Mouse (Mus musculus) liver, adult 2 months (tissue): ENCODE measurements at regions not wholly inside any gene's neighbourhood (a gene's known extent, or its start where the extent isn't known, plus 50 kb on each side); places are given as distances from the start of the nearest gene placed in this dataset.

Experiments
- CTCF ChIP-seq: fragments of 200-500 bp; IDR thresholded peaks from 2 replicates; pipeline ENCODE4 v1.5.1; 2011; ENCODE audit warnings: low read depth, low read length, control low read depth
- POLR2A ChIP-seq: fragments of 200-500 bp; IDR thresholded peaks from 2 replicates; pipeline ENCODE4 v1.6.1; 2011; ENCODE audit warnings: low read length, control low read depth; ENCODE audit not compliant: insufficient read depth; ENCODE audit errors: extremely low read depth

DNA sequence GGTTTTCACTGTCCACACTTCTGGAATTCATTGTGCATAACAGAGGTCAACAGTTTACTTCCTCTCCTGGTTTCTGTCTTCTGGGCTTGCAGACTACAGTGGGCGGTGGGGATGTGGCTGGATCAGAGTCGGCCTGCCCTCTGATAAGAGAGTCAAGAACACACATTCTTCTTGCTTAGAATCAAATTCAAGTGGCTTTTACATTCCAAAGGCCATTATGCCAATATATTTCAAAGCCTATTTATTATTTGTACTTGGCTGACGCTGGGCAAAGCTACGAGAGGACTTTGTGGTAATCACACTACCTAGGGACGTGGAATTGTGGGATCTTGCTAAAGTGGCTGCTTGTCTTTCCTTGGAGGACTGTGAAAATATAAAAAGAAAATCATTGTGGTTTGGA is 114.3 kb upstream of the Sel1l start:
- TF ChIP-seq CTCF (no peak), POLR2A (no peak)
